Mouse (Mus musculus) myocyte (in vitro differentiated cells): ENCODE data around the gene Rcvrn.

Source experiments
- CEBPB ChIP-seq: IDR thresholded peaks from 2 replicates; pipeline ENCODE4 v1.6.1; 2011; ENCODE audit warnings: mild to moderate bottlenecking, moderate library complexity; ENCODE audit not compliant: poor library complexity, insufficient read depth, severe bottlenecking
- E2F4 ChIP-seq: IDR thresholded peaks from one replicate; pipeline ENCODE4 v1.6.1; 2011; ENCODE audit warnings: mild to moderate bottlenecking, control low read depth, moderate library complexity; ENCODE audit not compliant: insufficient read depth
- MAX ChIP-seq: IDR thresholded peaks from one replicate; pipeline ENCODE4 v1.6.1; 2011; ENCODE audit warnings: low read depth, mild to moderate bottlenecking, control low read depth
- MYOD1 ChIP-seq, 3 experiments: IDR thresholded peaks; one replicate each; pipeline ENCODE4 v1.6.1; 2011; ENCODE audit warnings: control low read depth in 2 of 3, low read depth in 2 of 3, mild to moderate bottlenecking in 2 of 3, moderate library complexity in 1 of 3; ENCODE audit not compliant: insufficient read length in 2 of 3, control insufficient read depth in 1 of 3
- MYOG ChIP-seq, 3 experiments: IDR thresholded peaks; one replicate each; pipeline ENCODE4 v1.6.1; 2011; ENCODE audit warnings: control low read depth in 2 of 3, low read depth in 2 of 3, mild to moderate bottlenecking in 2 of 3; ENCODE audit not compliant: insufficient read length in 2 of 3, control insufficient read depth in 1 of 3, insufficient read depth in 1 of 3
- POLR2A ChIP-seq: IDR thresholded peaks from one replicate; pipeline ENCODE4 v1.6.1; 2011; ENCODE audit warnings: low read depth, mild to moderate bottlenecking, control low read depth, moderate library complexity; ENCODE audit not compliant: insufficient read length
- POLR2AphosphoS2 ChIP-seq: IDR thresholded peaks from one replicate; pipeline ENCODE4 v1.6.1; 2011; ENCODE audit warnings: low read depth, control low read depth; ENCODE audit not compliant: insufficient read length
- REST ChIP-seq: IDR thresholded peaks from one replicate; pipeline ENCODE4 v1.6.1; 2011; ENCODE audit warnings: mild to moderate bottlenecking, control low read depth, moderate library complexity; ENCODE audit not compliant: insufficient read depth, insufficient read length
- SRF ChIP-seq: IDR thresholded peaks from one replicate; pipeline ENCODE4 v1.6.1; 2011; ENCODE audit warnings: low read depth; ENCODE audit not compliant: control insufficient read depth, insufficient read length
- TCF12 ChIP-seq: IDR thresholded peaks from one replicate; pipeline ENCODE4 v1.6.1; 2011; ENCODE audit warnings: mild to moderate bottlenecking, control low read depth; ENCODE audit not compliant: poor library complexity, insufficient read depth, severe bottlenecking
- TCF3 ChIP-seq: IDR thresholded peaks from one replicate; pipeline ENCODE4 v1.6.1; 2011; ENCODE audit warnings: low read depth, control low read depth; ENCODE audit not compliant: insufficient read length
- USF1 ChIP-seq: IDR thresholded peaks from one replicate; pipeline ENCODE4 v1.6.1; 2011; ENCODE audit warnings: low read depth, mild to moderate bottlenecking, control low read depth, moderate library complexity

- TF ChIP-seq POLR2AphosphoS2: no peak
- TF ChIP-seq POLR2A: no peak
- no peak for TF ChIP-seq MAX
- no peak for TF ChIP-seq TCF12
- no peak for TF ChIP-seq E2F4
- no peak for TF ChIP-seq MYOD1 (IDR thresholded peaks at IDR 0.05; ENCODE audit: control insufficient read depth in 1 of 3, insufficient read length in 2 of 3, low read depth in 2 of 3)
- no peak for TF ChIP-seq TCF3
- no peak for TF ChIP-seq USF1
- no peak for TF ChIP-seq CEBPB
- TF ChIP-seq MYOG (IDR thresholded peaks at IDR 0.05; ENCODE audit: control insufficient read depth in 1 of 3, insufficient read depth in 1 of 3, insufficient read length in 2 of 3, low read depth in 2 of 3): no peak
- no peak for TF ChIP-seq REST
- TF ChIP-seq SRF: no peak
Observed at GRCm38 (mm10) chr11:67675562-67676540, 19.3 kb upstream of the Rcvrn start.
